Mouse (Mus musculus) megakaryocyte, embryonic 14.5 days (primary cell): ENCODE results near the gene Crybg1. TPM values are rescaled to one million over a fixed set of nuclear protein-coding genes. Genes with fewer than 3 reads are reported as not detected.
A peak's percentile ranks its signal among the peaks of the same experiment; 100 is the strongest.
"Not testable (repeated sequence)": the region's sequence is repeated elsewhere in the genome, so short reads cannot be mapped to it uniquely, and the experiment has no call there.

Experiments
- H3K27me3 ChIP-seq: replicated peaks from 2 replicates; pipeline ENCODE3; 2012; ENCODE audit warnings: inconsistent platforms
- H3K36me3 ChIP-seq: replicated peaks from 2 replicates; pipeline ENCODE3; 2012; ENCODE audit warnings: low read length, inconsistent platforms, mixed read lengths
- H3K4me1 ChIP-seq: 2 replicates; pipeline ENCODE4 v1.6.1; 2012; ENCODE audit warnings: inconsistent platforms
- H3K4me3 ChIP-seq: replicated peaks from 2 replicates; pipeline ENCODE3; 2012; ENCODE audit warnings: moderate library complexity, mild to moderate bottlenecking, inconsistent platforms
- H3K9me3 ChIP-seq: 2 replicates; pipeline ENCODE4 v1.6.1; 2012; ENCODE audit warnings: inconsistent platforms
- FLI1 ChIP-seq: IDR thresholded peaks from 2 replicates; pipeline ENCODE4 v1.6.1; 2012; ENCODE audit warnings: low read length, inconsistent platforms, mixed read lengths
- GATA1 ChIP-seq: IDR thresholded peaks from 3 replicates; pipeline ENCODE4 v1.6.1; 2012; ENCODE audit warnings: mixed read lengths, low read length, inconsistent platforms, borderline replicate concordance
- polyA plus RNA-seq: library from polyadenylated mRNA; stranded (reverse); fragments of >175 nt; gene quantifications from 2 replicates; pipeline ENCODE4 v1.2.3, GENCODE M21; 2012; ENCODE audit warnings: low replicate concordance; ENCODE audit not compliant: insufficient read depth

The Crybg1 gene
- polyA plus RNA-seq, 1 experiment, result 0.25 TPM

GRCm38 (mm10) chr10:43983866-43984265, 164.8 kb downstream of the Crybg1 start:
- peaks cover 19% of the 10 kb centered on the region for H3K27me3 ChIP-seq
- H3K9me3 ChIP-seq, result no peaks in the 10 kb centered on the region
- H3K36me3 ChIP-seq, result no peaks in the 10 kb centered on the region
- TF ChIP-seq GATA1, result no peak
- H3K4me1 ChIP-seq, result peaks cover 4% of the 10 kb centered on the region
- no peak overlapping the region for H3K4me3 ChIP-seq

- peaks cover 4% of the 10 kb centered on the region for H3K4me1 ChIP-seq
- no peak for TF ChIP-seq GATA1
- no peak for TF ChIP-seq FLI1
- H3K9me3 ChIP-seq, result no peaks in the 10 kb centered on the region
- H3K27me3 ChIP-seq, result peaks cover 20% of the 10 kb centered on the region
- H3K36me3 ChIP-seq, result no peaks in the 10 kb centered on the region
- H3K4me3 ChIP-seq, result no peak overlapping the region
These were observed 165.4 kb downstream of the Crybg1 start for GRCm38 (mm10) chr10:43983241-43983640.

- no peak for TF ChIP-seq GATA1
- TF ChIP-seq FLI1, result no peak
- H3K27me3 ChIP-seq, result peaks cover 20% of the 10 kb centered on the region
- H3K9me3 ChIP-seq, result no peaks in the 10 kb centered on the region
- no peaks in the 10 kb centered on the region for H3K36me3 ChIP-seq
- no peak overlapping the region for H3K4me3 ChIP-seq
- peaks cover 4% of the 10 kb centered on the region for H3K4me1 ChIP-seq
These were observed 166.2 kb downstream of the Crybg1 start for GRCm38 (mm10) chr10:43982470-43982869.

GRCm38 (mm10) chr10:43980742-43981141, 167.9 kb downstream of the Crybg1 start:
- not testable (repeated sequence) for H3K4me1 ChIP-seq, H3K9me3 ChIP-seq, H3K36me3 ChIP-seq, H3K4me3 ChIP-seq
- peaks cover 20% of the 10 kb centered on the region for H3K27me3 ChIP-seq

GRCm38 (mm10) chr10:43980080-43980479, 168.6 kb downstream of the Crybg1 start:
- no peak for TF ChIP-seq FLI1
- TF ChIP-seq GATA1, result no peak
- peaks cover 20% of the 10 kb centered on the region for H3K27me3 ChIP-seq
- H3K4me1 ChIP-seq, result peaks cover 4% of the 10 kb centered on the region
- peak overlapping the region; percentile 40 for H3K4me3 ChIP-seq
- H3K9me3 ChIP-seq, result no peaks in the 10 kb centered on the region
- H3K36me3 ChIP-seq, result no peaks in the 10 kb centered on the region

GRCm38 (mm10) chr10:43977353-43977752, 171.3 kb downstream of the Crybg1 start:
- TF ChIP-seq FLI1, result no peak
- peaks cover 4% of the 10 kb centered on the region for H3K4me1 ChIP-seq
- no peak overlapping the region for H3K4me3 ChIP-seq
- H3K9me3 ChIP-seq, result no peaks in the 10 kb centered on the region
- H3K27me3 ChIP-seq, result peaks cover 19% of the 10 kb centered on the region
- H3K36me3 ChIP-seq, result no peaks in the 10 kb centered on the region

GRCm38 (mm10) chr10:43973244-43973643, 175.4 kb downstream of the Crybg1 start:
- TF ChIP-seq GATA1, result no peak
- TF ChIP-seq FLI1, result no peak
- Histone ChIP-seq H3K36me3 (no peaks in the 10 kb centered on the region), H3K9me3 (no peaks in the 10 kb centered on the region), H3K4me1 (no peaks in the 10 kb centered on the region; the same call in 1 of the 2 replicates), H3K4me3 (no peak overlapping the region), H3K27me3 (peaks cover 15% of the 10 kb centered on the region)

- Histone ChIP-seq H3K27me3 (peaks cover 33% of the 10 kb centered on the region), H3K36me3 (no peaks in the 10 kb centered on the region), H3K4me3 (no peak overlapping the region), H3K9me3 (peaks cover 8% of the 10 kb centered on the region), H3K4me1 (no peaks in the 10 kb centered on the region)
- TF ChIP-seq GATA1, result no peak
These were observed 183.7 kb downstream of the Crybg1 start for GRCm38 (mm10) chr10:43964943-43965342.

- H3K9me3 ChIP-seq, result no peaks in the 10 kb centered on the region
- peaks cover 26% of the 10 kb centered on the region for H3K36me3 ChIP-seq
- H3K27me3 ChIP-seq, result peaks cover 9% of the 10 kb centered on the region
- no peak overlapping the region for H3K4me3 ChIP-seq
- TF ChIP-seq GATA1, result no peak
- no peak for TF ChIP-seq FLI1
- peaks cover 29% of the 10 kb centered on the region for H3K4me1 ChIP-seq
These were observed 194.7 kb downstream of the Crybg1 start for GRCm38 (mm10) chr10:43953942-43954341.

GRCm38 (mm10) chr10:43945435-43945834, 203.2 kb downstream of the Crybg1 start:
- H3K27me3 ChIP-seq, result no peaks in the 10 kb centered on the region
- H3K36me3 ChIP-seq, result peaks cover 81% of the 10 kb centered on the region
- no peaks in the 10 kb centered on the region for H3K9me3 ChIP-seq
- peaks cover 69% of the 10 kb centered on the region for H3K4me1 ChIP-seq
- TF ChIP-seq GATA1 (no peak), FLI1 (no peak)
- H3K4me3 ChIP-seq, result no peak overlapping the region

GRCm38 (mm10) chr10:43943736-43944135, 204.9 kb downstream of the Crybg1 start:
- Histone ChIP-seq H3K4me1 (peaks cover 71% of the 10 kb centered on the region), H3K4me3 (peak overlapping the region; percentile 70), H3K36me3 (peaks cover 78% of the 10 kb centered on the region), H3K9me3 (no peaks in the 10 kb centered on the region), H3K27me3 (no peaks in the 10 kb centered on the region)
- TF ChIP-seq FLI1 (no peak), GATA1 (peak; percentile 62; the same call in 1 of the 3 replicates)
